Mouse (Mus musculus) lung, postnatal 10 days (tissue): ENCODE results near the gene Abraxas2.

Experiments
- DNase-seq: peaks from one replicate; pipeline ENCODE4 v3.0.0; 2021

Gene Abraxas2

GRCm38 (mm10) chr7:132856083-132856482 is 2.9 kb upstream of the Abraxas2 start:
- DNase-seq: no peak

- peak; percentile 19 for DNase-seq
Measured at GRCm38 (mm10) chr7:132858043-132858608, 899 bp upstream of the Abraxas2 start.

- DNase-seq: no peak
Measured at GRCm38 (mm10) chr7:132866316-132866715, 7.3 kb downstream of the Abraxas2 start.

- DNase-seq: no peak
Measured at GRCm38 (mm10) chr7:132873043-132873442, 14.0 kb downstream of the Abraxas2 start.

- no peak for DNase-seq
Measured at GRCm38 (mm10) chr7:132875391-132876086, 16.5 kb downstream of the Abraxas2 start.

- DNase-seq: no peak
Measured at GRCm38 (mm10) chr7:132880276-132880675, 21.3 kb downstream of the Abraxas2 start.

GRCm38 (mm10) chr7:132882343-132882742 is 23.3 kb downstream of the Abraxas2 start:
- no peak for DNase-seq

- DNase-seq: peak; percentile 22
Measured at GRCm38 (mm10) chr7:132884031-132884430, 25.0 kb downstream of the Abraxas2 start.

- no peak for DNase-seq
Measured at GRCm38 (mm10) chr7:132887019-132887804, 28.2 kb downstream of the Abraxas2 start.

GRCm38 (mm10) chr7:132888052-132888451 is 29.0 kb downstream of the Abraxas2 start:
- no peak for DNase-seq

GRCm38 (mm10) chr7:132888518-132889249 is 29.7 kb downstream of the Abraxas2 start:
- DNase-seq: no peak

- no peak for DNase-seq
Measured at GRCm38 (mm10) chr7:132889691-132890090, 30.7 kb downstream of the Abraxas2 start.

- no peak for DNase-seq
Measured at GRCm38 (mm10) chr7:132890201-132890600, 31.2 kb downstream of the Abraxas2 start.

GRCm38 (mm10) chr7:132891561-132892310 is 32.7 kb downstream of the Abraxas2 start:
- DNase-seq: no peak

- DNase-seq: no peak
Measured at GRCm38 (mm10) chr7:132892311-132892661, 33.3 kb downstream of the Abraxas2 start.

- DNase-seq: no peak
Measured at GRCm38 (mm10) chr7:132892806-132893205, 33.8 kb downstream of the Abraxas2 start.

- DNase-seq: no peak
Measured at GRCm38 (mm10) chr7:132893336-132893735, 34.3 kb downstream of the Abraxas2 start.

- peak; percentile 56 for DNase-seq
Measured at GRCm38 (mm10) chr7:132894841-132895555, 36.0 kb downstream of the Abraxas2 start.

GRCm38 (mm10) chr7:132896206-132896815 is 37.3 kb downstream of the Abraxas2 start:
- peak; percentile 35 for DNase-seq

GRCm38 (mm10) chr7:132897258-132897657 is 38.2 kb downstream of the Abraxas2 start:
- no peak for DNase-seq

GRCm38 (mm10) chr7:132898234-132898633 is 39.2 kb downstream of the Abraxas2 start:
- peak; percentile 26 for DNase-seq
